Mouse (Mus musculus): ENCODE results near the gene Jmjd8. TPM values are rescaled to one million over a fixed set of nuclear protein-coding genes. Genes with fewer than 3 reads are reported as not detected.

Gene Jmjd8
- total RNA-seq, 2 experiments from 2014 or later, result 55.9 to 57.6 TPM

DNA sequence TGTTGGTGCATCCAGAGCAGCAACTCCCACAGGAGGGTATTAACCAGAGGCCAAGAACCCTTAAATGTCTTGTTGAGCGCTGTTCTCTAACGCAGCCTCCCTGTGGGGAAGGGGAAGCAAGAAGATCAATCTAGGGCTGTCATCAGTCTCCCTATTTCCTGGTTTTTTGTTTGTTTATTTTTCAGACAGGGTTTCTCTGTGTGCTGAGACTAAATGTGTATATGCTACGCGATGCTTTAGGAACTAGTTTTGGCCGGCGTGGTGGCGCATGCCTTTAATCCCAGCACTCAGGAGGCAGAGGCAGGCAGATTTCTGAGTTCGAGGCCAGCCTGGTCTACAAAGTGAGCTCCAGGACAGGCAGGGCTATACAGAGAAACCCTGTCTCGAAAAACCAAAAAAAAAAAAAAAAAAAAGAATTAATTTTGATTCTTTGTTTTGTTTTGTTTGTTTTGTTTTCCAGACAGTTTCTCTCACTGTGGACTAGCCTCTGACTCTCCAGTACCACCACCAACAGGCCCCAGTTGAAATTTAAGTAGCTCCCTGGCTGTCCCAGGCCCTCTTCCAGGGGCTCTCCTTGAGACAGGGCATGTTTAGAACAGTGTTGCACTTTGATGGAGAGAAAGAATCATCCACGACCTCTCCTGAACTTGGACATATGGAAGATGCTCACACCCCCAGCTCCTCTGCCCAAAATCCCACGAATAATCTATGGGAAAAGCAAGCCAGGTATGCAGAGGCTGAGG lies 44.9 kb downstream of the Jmjd8 start:
- no peak for DNase-seq (ENCODE audit: low spot score in 2 of 2)
- intact Hi-C loops (cut with DNase I), result no loop called here

DNA sequence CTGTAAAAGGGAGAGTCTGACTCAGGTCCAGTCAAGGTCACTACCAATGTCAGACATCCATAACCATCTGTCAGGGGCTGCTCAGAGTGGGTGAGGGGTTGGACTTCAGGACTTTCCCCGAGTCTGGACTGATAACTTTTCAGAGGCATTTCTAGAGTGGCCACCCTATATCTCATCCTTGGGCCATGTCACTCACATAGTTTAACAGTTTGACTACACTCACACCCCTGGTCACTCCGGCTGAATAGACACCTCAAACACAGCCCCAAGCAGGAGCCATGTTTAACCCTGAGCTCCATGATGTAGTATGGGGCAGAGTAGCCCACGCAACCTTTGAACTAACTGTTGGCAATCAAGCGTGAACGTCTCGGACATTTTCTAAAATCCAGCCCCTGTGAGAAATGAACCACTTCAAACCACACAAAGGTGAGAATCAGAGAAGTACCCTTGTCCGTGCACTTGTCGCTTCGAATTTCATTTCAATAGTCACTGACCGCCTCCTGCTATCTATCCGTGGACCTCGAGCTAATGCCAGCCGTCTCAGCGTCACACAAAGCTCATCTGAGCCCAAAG lies 45.6 kb downstream of the Jmjd8 start:
- no peak for DNase-seq (ENCODE audit: low spot score in 2 of 2)
- intact Hi-C loops (cut with DNase I), result no loop called here

DNA sequence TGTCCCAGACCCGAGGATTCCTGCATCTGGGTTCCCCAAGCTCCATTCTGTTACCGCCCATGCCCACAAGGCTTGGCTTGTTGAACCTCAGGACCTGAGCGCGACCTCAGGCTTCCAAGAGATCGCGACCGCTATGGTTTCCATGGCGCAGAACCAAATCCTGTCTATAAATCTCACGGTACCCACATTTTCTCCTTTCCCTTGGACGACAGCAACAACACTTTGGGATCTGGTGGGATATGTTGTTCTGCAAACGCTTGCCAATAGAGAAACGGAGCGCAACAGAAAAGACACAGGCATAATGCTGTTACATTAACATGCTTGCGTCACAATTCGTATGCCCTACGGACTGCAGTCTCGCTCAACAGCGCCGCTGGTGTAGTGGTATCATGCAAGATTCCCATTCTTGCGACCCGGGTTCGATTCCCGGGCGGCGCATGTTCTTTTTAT lies 46.1 kb downstream of the Jmjd8 start, which contains the start of gene Mettl26:
Mettl26 (plus strand) TSS at position 354 of the 450 bp plus-strand sequence.
- peak; percentile 98 to 99 for DNase-seq (ENCODE audit: low spot score in 2 of 2)
- intact Hi-C loops (cut with DNase I), result no loop called here

DNA sequence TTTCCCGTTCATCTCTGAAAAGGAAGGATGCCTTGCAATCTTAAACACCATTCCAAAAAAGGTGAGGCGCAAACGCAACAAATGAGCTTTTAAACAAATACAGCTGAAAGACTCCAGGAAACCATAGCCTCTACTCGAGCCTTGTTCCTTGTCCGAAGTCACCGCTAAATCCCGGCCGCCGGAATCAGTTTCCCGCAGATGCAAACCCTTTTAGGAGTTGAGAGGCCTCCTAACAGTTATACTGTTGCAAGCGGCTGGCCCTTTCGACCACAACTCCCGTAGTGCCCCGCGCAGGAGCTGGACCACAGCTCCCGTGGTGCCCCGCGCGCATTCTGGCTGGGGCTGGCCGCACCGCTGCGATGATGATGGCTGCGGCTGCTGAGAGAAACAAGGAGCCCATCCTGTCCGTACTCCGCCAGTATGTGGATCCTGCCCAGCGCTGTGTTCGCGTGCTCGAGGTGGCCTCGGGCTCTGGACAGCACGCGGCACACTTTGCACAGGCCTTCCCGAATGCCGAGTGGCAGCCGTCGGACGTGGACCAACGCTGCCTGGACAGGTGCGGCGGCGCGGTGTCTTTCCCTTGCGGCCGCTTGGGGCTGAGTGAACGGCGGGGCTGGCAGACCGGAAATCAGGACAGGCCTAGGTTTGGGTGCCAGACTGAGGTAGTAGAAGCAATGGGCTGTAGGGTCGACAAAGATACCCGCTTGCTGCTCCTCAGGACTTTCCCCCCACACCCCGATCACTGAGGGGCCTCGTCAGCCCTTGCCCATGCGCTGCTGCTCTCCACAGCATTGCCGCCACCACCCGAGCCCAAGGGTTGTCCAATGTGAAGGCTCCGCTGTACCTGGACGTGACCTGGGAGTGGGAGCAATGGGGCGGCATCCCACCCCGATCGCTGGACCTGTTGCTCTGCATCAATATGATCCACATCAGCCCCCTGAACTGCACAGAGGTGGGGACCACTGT lies 46.8 kb downstream of the Jmjd8 start:
- intact Hi-C loops (cut with DNase I), result no loop called here
- peak; percentile 91 to 95 for DNase-seq (ENCODE audit: low spot score in 2 of 2)

DNA sequence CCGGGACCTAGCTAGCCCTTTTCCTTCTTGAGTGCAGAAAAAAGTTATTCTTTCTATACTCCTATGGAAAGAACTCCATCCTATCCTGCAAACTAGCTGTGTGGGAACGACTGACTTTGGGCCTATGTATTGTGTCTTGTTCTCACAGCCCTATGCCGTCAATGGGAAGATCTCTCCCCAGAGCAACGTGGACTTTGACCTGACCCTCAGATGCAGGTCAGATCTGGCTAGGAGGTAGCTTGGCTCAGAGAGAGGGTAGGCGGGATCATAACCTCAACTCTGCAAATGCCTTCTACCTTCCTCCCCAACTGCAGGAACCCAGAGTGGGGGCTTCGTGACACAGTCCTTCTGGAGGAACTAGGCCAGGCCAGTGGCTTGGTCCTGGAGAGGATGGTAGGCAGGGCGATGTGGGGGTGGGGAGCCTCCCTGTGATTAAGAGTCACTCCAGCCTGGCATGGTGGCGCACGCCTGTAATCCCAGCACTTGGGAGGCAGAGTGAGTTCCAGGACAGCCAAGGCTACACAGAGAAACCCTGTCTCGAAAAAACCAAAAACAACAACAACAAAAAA lies 47.8 kb downstream of the Jmjd8 start:
- intact Hi-C loops (cut with DNase I), result no loop called here
- DNase-seq (ENCODE audit: low spot score in 2 of 2), result no peak

DNA sequence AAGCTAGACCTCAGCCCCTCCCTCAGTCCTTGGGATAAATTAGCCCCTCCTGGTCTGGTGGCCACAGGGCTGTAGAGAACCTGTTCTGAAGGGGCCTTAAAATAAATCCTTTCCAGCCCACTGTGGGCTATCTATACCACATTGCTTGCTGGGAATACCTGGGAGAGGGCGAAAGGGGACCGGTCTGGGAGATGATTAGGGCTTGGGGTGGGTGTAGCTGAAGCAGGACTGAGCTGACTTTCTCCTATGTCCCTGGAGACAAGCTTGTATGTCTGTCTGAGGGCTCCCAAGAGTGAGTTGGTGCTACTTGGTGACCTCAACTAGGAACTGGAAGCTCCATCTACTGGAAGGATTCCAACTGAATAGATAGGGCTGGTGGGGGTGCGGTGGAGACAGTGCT lies 48.4 kb downstream of the Jmjd8 start:
- intact Hi-C loops (cut with DNase I), result no loop called here
- no peak for DNase-seq (ENCODE audit: low spot score in 2 of 2)

DNA sequence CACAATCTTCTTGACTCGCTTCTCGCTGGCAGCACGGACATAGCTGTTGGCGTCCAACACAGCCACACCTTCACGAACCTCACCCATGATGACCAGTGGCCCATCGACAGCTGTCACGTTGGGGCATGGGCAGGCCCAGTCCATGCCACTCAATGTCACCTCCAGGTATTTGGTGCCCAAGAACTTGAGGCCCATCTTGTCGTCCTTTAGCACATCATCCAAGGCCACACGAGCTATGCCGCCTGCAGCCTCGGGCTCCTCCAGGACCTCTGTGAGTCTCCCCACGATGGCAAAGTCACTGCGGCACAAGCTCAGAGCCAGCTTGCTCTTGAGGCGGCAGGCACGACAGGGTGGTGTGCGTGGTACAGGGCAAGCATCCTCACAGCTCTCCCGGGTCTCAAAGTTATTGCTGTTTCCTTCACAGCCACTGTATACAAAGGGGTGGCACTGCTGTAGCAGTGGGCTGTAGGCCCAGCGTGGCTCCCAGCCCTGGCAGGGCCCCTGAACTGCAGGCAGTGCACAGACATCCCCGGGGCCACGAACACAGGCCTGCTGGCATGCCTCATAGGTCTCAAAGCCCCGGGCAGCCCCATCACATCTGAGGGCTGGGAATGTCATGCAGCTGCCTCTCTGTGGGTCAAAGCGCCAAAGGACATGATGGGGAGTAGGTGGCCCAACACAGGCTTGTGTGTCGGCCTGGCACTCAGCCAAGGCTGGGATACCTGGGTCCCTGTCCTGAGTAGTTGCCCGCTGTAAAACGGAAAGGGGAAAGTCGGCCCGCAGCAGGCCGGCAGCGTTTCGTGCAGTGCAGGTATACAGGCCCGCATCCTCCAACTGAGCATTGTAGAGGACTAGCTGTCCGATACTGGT lies 49.3 kb downstream of the Jmjd8 start:
- DNase-seq (ENCODE audit: low spot score in 2 of 2), result no peak
- intact Hi-C loops (cut with DNase I), result no loop called here

DNA sequence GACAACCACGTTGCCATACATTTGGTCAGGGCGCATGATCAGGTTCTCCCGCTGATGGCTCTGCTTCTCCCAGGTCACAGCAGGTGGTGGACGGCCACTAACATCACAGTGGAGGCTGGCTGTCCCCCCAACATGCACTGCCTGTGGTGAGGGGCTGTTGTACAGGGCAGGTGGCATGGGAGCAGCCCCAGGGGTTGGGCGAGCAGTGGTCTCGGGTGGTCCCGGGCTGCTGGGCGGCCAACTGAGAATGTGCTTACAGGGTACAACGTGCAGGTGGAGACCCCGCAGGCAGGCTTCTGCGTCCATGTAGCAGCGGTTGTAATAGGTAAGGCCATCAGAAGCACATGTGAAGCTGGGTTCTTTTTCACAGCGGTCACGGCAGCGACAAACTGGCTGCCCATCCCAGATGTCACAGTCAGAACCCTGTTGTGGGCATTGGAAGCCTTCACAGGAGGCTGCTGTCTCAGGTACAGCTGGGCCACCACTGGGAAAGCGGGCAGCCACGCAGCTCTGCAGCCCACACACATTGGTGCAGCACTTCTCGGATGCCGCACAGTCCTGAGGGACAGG lies 50.0 kb downstream of the Jmjd8 start:
- no peak for DNase-seq (ENCODE audit: low spot score in 2 of 2)
- intact Hi-C loops (cut with DNase I), result no loop called here

DNA sequence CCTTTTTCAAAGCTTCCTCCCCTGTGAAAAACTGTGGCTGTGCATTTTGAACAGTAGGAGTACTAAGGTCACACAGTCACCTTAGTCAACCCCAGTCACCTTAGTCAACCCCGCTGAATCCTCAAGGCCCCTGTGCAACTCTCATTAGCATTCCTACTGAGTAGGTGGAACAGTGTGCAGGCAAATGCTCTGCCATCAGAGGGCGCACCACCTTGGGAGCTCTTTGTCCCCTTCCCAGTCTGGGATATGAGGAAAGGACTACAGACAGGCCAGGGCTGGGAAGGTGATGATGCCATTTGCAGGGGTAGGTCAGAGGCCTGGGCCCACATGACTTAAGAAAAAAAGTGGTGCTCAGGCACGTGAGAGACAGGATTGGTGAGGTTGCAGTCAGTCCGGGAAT lies 50.6 kb downstream of the Jmjd8 start:
- DNase-seq (ENCODE audit: low spot score in 2 of 2), result peak in 1 of 2 experiments; percentile 50
- intact Hi-C loops (cut with DNase I), result no loop called here

DNA sequence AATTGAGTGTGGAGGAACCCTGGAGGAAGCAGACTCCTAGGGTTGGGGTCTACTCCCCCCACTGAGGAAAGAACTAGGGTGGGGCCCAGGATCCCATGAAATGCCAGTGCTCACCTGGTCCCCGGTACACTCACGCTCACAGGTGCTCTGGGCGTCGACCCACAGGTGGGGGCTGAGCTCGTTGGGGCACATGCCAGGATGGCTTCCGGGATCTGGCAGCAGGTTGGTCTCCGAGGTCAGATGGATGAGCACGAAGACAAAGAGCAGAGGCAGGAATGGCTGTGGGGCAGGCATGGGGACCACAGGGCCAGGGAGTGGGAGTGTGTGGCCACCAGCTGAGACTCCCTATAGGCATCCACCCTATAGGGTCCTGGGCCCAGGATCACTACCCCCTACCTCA lies 51.1 kb downstream of the Jmjd8 start:
- intact Hi-C loops (cut with DNase I), result no loop called here
- no peak for DNase-seq (ENCODE audit: low spot score in 2 of 2)

DNA sequence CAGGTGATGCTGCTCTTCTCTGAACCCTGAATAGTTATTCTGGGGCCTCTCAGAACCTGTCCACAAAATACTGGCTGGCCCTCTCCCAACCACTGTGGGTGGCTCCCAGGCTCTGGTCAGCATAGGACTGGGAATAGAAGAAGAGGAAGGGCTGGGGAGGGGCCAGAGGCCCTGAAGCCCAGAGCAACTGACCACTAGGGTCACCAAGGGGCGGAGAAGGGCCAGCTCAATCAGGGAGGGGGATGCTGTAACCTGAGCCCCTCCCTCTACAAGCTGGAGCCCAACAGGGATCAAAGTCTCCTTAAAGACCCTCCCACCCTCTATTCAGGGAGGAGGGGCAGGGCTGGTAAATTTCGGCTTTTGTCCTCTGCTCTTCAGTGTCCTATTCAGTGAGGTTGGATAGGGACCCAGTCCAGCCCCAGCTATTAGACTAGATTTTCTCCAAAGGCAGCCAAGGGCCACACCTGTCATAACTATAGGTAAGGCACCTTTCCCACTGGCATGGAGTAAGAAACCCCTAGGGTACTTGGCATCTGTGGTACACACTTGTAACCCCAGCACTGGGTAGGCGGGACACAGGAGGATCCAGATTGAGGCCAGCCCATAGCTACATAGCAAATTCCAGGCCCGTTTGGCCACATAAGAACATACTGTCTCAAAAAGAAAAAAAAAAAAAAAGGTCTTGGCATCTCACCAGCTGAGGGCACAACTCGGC lies 51.7 kb downstream of the Jmjd8 start, which contains the start of gene Wfikkn1:
Wfikkn1 (minus strand) TSS at position 663 of the 715 bp plus-strand sequence.
- no peak for DNase-seq (ENCODE audit: low spot score in 2 of 2)
- intact Hi-C loops (cut with DNase I), result no loop called here

DNA sequence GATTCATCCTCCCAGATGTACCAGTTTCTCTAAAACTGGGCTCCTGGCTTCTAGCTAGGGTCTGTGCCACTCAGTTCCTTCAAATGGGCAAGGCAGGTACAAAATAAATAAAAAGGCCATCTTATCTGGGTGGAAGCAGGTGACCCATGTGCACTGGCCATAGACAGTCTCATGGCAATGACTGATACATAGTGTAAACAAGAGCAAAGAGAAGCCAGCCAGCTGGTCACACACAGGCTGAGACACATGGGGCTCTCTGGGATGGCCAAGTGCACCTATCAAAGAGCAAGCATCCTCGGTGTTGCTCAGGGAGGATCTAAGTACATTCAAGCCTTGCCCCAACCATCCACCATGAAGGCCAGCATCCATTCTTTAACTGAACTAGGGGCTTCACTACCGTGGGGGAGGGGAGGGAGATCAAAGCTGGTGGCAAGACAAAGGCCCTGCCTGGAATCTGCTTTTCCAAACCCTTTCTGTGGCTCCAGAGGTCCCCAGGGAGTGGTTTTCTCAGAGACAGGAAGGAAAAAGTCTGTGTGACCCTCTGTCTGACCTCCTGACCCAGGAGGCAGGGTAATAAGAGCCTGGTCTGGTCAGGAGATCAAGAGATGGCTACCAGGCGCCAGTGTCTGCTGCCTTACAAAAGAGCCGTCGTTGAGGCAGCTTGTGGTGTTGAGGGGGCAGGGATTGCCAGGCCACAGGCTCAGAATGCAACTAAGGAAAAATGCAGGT lies 52.4 kb downstream of the Jmjd8 start:
- intact Hi-C loops (cut with DNase I), result no loop called here
- DNase-seq (ENCODE audit: low spot score in 2 of 2), result no peak

Small RNA genes within 50 kb of the gene (microRNA-seq; reads per million reads assigned to microRNA genes)
- gene Mir3082 (3.4 to 5.0 reads per million in 2 experiments), gene Mir6966 (0.99 to 3.4 reads per million in 2 experiments)

Other genes with a start within 250 kb of the Jmjd8 start
- 10 to 100 TPM; 20.4 to 23.7 TPM for gene Lmf1, start 249.8 kb upstream of the Jmjd8 start, total RNA-seq (2021)
- 100 to 1,000 TPM; 176 to 196 TPM for gene Gng13, start 111.7 kb upstream of the Jmjd8 start, total RNA-seq (2021)
- gene Chtf18, start 101.4 kb upstream of the Jmjd8 start, total RNA-seq (2021), result 1 to 10 TPM; 2.4 to 3.0 TPM
- gene Rpusd1, start 101.2 kb upstream of the Jmjd8 start, total RNA-seq (2021), result 10 to 100 TPM; 46.9 to 48.7 TPM
- under 1 TPM in 1 of 2 experiments, not detected in 1; 0.25 TPM for gene Mslnl, start 92.8 kb upstream of the Jmjd8 start, total RNA-seq (2021)
- gene Msln, start 74.5 kb upstream of the Jmjd8 start, total RNA-seq (2021), result 1 to 10 TPM; 2.2 to 3.8 TPM
- gene Narfl, start 55.1 kb upstream of the Jmjd8 start, total RNA-seq (2021), result 10 to 100 TPM; 33.4 to 34.4 TPM
- 100 to 1,000 TPM; 109 to 122 TPM for gene Haghl, start 43.2 kb upstream of the Jmjd8 start, total RNA-seq (2021)
- gene Ccdc78, start 42.3 kb upstream of the Jmjd8 start, total RNA-seq (2021), result under 1 TPM in 1 of 2 experiments, not detected in 1; 0.21 TPM
- gene Fam173a, start 36.0 kb upstream of the Jmjd8 start, total RNA-seq (2021), result 10 to 100 TPM; 79.7 to 82.2 TPM
- gene AC134908.4, start 33.2 kb upstream of the Jmjd8 start, total RNA-seq (2021), result 1 to 10 TPM in 1 of 2 experiments, not detected in 1; 1.0 TPM
- 10 to 100 TPM; 72.5 to 86.7 TPM for gene Metrn, start 31.7 kb upstream of the Jmjd8 start, total RNA-seq (2021)
- 100 to 1,000 TPM; 648 to 673 TPM for gene Fbxl16, start 19.8 kb upstream of the Jmjd8 start, total RNA-seq (2021)
- 10 to 100 TPM; 25.1 to 25.4 TPM for gene Wdr24, start 5.2 kb upstream of the Jmjd8 start, total RNA-seq (2021)
- gene Stub1, start 4.5 kb downstream of the Jmjd8 start, total RNA-seq (2021), result 100 to 1,000 TPM; 171 to 173 TPM
- gene Rhbdl1, start 8.4 kb downstream of the Jmjd8 start, total RNA-seq (2021), result 10 to 100 TPM; 59.0 to 59.7 TPM
- 10 to 100 TPM; 23.0 to 25.2 TPM for gene Gm20683, start 12.9 kb downstream of the Jmjd8 start, total RNA-seq (2021)
- 10 to 100 TPM; 76.9 to 84.4 TPM for gene Rhot2, start 16.0 kb downstream of the Jmjd8 start, total RNA-seq (2021)
- 10 to 100 TPM; 29.8 to 31.4 TPM for gene Wdr90, start 32.6 kb downstream of the Jmjd8 start, total RNA-seq (2021)
- 10 to 100 TPM; 21.1 to 22.2 TPM for gene Mcrip2, start 39.9 kb downstream of the Jmjd8 start, total RNA-seq (2021)
- gene Mettl26, start 46.2 kb downstream of the Jmjd8 start, total RNA-seq (2021), result 10 to 100 TPM; 34.8 to 38.1 TPM
- 1 to 10 TPM; 1.3 to 2.5 TPM for gene Wfikkn1, start 52.0 kb downstream of the Jmjd8 start, total RNA-seq (2021)
- 10 to 100 TPM; 46.7 to 50.9 TPM for gene Rab40c, start 90.9 kb downstream of the Jmjd8 start, total RNA-seq (2021)
- 100 to 1,000 TPM; 116 to 118 TPM for gene Pigq, start 116.1 kb downstream of the Jmjd8 start, total RNA-seq (2021)
- not detected for gene Nhlrc4, start 116.1 kb downstream of the Jmjd8 start, total RNA-seq (2021)
- gene A930017K11Rik, start 123.7 kb downstream of the Jmjd8 start, total RNA-seq (2021), result under 1 TPM in 1 of 2 experiments, not detected in 1; 0.23 TPM
- gene Capn15, start 156.9 kb downstream of the Jmjd8 start, total RNA-seq (2021), result 10 to 100 TPM; 47.0 to 51.6 TPM
- 100 to 1,000 TPM in 1 of 2 experiments, 10 to 100 TPM in 1; 95.8 to 103 TPM for gene Rab11fip3, start 240.7 kb downstream of the Jmjd8 start, total RNA-seq (2021)